Mouse (Mus musculus) yolk sac, embryonic 10.5 days (tissue): ENCODE data around the gene Rnf103.
"Not testable (repeated sequence)": the region's sequence is repeated elsewhere in the genome, so short reads cannot be mapped to it uniquely, and the experiment has no call there.

ENCODE experiments used
- DNase-seq: peaks from one replicate; pipeline ENCODE4 v3.0.0-alpha.2; 2017; ENCODE audit warnings: low spot score

Rnf103 gene

GRCm38 (mm10) chr6:71493675-71494340, at the start of gene Rnf103:
Gene Rnf103, plus strand, starts transcription at chr6:71493894.
- DNase-seq = peak; percentile 99

DNA sequence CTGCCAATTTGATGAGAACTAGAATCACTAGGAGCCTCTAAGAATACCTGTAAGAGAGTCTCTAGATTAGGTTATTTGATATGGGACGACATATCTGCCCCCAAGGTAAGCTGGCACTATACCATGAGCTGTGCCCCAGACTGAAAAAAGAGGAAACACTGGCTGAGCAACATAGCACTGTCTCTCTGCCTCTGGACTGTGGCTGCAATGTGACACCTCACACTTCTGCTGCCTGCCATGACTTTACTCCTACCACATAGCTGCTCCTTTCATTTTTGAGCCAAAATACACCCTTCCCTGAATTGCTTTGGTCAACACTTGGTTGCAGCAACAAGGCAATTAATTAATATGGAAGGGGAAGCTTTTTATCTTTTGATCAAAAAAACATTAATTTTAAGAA, 48.9 kb upstream of the Rnf103 start:
- DNase-seq = no peak

DNA sequence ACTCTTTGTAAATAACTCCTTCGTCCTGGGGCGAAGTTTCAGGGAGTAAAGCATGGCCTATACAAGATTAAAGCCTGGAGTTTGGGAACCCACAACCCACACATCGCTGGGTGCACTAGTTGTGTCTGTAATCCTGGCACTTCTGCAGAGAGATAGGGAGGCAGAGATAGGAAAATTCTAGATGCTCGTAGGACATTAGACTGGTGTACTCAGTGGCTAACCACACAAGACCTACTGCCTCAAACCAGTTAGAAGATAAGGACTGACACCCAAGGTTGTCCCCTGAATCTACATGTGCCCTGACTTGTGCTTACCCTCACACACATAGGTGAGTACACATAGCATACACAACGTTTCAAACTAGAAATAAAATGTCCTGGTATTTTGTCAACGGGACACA, 48.1 kb upstream of the Rnf103 start:
- no peak for DNase-seq

DNA sequence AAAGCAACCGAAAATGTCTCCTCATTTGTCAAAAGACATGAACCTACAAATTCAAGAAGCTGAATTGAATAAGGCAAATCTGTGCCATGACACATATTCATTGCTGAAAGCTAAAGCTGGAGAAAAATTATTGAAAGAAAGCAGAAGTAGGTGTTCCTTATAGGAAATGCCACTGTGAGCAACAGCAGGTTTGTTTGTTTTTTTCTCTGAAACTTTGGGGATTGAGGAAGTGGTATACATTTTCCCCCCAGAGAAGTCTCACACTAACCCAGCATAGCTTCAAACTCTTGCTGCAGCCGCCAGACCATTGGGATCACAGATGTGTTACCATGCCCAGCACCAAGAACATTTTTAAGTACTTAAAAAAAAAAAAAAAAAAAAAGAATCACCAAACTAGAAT, 40.9 kb upstream of the Rnf103 start:
- DNase-seq = no peak

DNA sequence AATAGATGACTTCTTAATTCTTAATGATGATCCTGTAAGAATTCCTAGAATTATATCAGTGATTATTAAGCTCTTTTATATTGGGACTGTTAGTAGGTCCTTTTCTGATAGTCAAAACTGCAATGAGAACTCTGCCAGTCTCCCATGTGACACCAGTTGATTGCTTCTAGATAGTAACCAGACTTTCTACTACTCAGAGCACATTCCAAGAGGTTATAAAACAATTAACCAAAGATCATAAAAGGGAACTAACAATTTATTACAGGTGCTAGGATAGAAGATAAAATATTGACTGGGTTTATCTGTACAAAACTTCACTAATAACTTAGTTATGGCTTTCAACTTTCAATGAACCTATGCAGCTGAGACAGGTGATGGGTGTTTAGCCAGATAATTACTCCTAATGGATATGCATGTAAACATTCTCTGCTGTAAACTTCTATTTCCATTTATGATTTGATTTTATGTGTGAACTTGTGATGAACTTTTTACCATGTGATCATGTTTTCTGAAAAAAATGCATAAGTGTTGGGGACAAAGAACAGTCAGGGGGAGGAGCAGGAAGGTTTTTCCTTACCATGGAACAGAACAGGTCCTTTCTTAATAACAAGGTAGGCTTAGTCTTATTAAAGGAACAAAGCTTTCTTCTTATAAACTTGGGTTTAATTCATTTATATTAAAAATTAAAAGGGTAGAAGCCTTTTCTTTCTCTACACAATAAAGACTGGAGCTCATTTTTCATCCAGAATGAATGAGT, 39.5 kb upstream of the Rnf103 start:
- not testable (repeated sequence) for DNase-seq

DNA sequence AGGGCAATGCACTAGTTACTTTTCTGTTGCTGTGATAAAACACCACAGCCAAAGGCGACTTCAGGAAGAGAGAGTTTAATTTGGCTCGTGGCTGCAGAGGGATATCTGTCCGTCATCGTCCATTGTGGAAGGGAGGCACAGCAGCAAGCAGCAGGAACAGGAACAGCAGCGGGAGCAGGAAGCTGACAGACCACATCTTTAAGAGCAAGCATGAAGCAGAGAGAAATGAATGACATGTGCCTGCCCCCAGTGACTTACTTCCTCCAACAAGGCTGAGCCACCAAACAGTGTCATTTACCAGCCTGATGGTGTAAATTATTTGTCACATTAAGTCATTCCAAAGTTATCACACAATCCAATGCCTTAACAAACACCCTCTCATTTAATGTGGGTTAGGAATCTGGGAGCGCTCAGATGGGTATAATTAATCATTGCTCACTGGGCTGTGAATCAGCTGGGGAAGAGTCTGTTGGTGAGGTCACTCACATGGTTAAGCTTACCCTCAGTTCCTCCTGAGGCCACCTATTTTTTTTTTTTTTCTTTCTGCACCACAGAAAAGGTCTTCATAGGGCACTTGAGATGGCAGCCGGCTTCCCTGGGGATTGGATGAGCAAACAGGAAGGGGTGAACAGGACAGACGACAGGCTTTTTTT, 35.6 kb upstream of the Rnf103 start:
- no peak for DNase-seq

DNA sequence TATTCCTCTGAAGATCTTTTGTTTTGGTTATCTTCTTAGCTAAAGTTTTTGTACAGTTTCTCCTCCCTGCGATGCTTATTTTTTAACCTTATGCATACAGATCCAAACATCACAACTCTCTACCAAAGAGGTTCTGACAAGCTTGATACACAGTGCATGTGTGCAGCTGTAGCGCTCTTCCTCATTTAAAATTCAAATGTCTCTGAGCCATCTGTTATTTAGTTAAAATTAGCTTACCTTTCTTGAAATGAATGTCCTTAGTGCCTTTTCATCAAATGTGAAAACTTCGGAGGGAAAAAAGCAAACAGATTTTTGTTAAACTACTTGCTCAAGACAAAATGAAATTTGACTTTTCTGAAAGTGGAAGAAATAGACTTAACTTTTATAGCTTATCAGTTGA, 28.5 kb upstream of the Rnf103 start:
- no peak for DNase-seq

DNA sequence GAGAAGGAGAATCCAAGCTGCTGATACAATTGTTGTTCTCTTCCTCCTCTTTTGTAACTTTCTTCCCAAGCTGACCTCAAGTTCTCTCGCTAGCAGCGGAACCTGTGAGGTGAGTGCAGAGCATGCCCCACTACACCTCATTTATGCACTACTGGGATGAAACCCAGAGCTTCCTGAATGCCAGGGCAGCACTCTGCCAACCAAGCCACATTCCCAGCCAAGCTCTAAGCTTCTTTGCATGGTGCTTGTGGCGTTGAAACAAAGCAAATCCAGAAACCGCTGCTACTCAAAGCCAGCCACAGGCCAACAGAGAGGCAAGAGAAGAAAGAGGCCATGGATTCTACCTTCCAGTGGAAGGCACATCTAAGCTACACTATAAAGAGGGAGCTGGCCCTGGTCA, 25.9 kb upstream of the Rnf103 start:
- no peak for DNase-seq

DNA sequence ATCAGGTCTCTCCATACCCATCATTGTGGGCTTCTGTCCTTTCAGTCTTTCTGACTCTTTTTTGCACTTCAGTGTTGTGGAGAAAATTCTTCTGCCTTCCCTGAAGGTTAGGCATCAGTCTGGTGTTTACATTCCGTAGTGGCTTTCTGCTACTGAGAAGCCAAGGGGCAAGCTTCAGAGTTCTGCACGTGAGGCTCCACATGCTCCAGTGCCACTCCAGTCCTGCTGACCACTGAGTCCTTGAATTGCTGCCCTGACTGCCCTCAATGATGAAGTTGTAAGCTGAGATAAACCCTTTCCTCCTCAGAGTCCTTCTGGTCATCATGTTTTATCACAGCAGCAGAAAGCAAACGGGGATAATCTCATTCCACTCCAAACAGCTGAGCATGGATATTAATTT, 24.4 kb upstream of the Rnf103 start:
- peak; percentile 31 for DNase-seq

GRCm38 (mm10) chr6:71471830-71472520, 21.7 kb upstream of the Rnf103 start:
- DNase-seq = no peak

DNA sequence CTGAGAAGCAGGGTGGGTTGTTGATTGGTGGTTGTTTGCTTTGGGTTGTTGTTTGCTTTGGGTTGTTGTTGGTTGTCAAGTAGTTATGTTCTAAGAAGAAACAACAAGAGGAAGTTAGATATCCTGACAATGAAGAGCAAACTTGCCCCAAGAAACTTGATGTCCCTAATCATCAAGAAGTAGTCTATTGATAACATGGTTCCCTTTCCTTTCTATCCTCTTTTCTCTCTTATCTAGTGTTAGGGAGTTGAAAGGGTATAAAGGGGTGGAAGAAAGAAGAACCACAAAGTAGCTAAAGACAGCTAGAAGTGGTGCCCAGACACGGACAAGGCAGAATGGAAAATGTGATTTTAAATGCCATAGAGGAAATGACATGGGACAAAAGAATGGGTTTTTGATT, 20.9 kb upstream of the Rnf103 start:
- no peak for DNase-seq

GRCm38 (mm10) chr6:71475604-71476003, 18.1 kb upstream of the Rnf103 start:
- peak; percentile 25 for DNase-seq

DNA sequence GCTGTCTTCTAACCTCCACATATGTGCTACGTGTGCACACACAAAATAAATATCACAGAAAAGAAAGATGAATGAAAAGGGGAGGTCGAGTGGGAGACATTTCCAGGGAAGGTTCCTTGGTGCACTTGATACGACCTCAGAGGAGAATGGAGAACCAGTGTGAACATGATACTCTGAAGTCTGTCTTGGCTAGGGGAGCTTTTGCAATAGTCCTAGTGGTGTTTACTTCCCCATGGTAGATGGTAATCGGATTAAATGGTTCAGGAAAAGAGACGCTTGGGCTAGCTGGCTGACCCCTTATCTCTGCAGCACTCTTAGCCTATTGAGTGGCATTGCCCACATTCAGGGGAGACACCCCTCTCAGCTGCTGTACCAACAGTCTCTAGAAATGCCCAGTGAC, 16.9 kb upstream of the Rnf103 start:
- no peak for DNase-seq

- DNase-seq = not testable (repeated sequence)
Observed at GRCm38 (mm10) chr6:71478816-71479568, 14.7 kb upstream of the Rnf103 start.

GRCm38 (mm10) chr6:71479588-71479987, 14.1 kb upstream of the Rnf103 start:
- not testable (repeated sequence) for DNase-seq

DNA sequence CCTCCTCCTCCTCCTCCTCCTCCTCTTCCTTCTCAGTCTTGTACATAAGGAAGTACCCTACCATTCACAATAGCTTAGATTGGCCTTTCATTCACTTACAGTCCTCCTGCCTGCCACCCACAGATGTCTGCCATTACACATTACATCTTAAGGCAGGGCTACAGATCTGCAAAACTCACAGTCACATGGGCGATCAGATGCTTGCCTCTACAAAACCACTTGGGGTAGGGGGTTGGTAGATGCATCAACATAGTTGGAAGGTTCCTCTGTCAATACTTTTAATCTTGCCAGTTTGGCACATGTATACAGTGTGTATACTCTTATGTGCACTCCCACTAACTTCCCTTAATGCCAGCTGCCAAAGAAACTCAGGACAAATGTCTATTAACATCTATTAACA, 13.6 kb upstream of the Rnf103 start:
- no peak for DNase-seq

- DNase-seq = no peak
Observed at GRCm38 (mm10) chr6:71481136-71481535, 12.6 kb upstream of the Rnf103 start.

DNA sequence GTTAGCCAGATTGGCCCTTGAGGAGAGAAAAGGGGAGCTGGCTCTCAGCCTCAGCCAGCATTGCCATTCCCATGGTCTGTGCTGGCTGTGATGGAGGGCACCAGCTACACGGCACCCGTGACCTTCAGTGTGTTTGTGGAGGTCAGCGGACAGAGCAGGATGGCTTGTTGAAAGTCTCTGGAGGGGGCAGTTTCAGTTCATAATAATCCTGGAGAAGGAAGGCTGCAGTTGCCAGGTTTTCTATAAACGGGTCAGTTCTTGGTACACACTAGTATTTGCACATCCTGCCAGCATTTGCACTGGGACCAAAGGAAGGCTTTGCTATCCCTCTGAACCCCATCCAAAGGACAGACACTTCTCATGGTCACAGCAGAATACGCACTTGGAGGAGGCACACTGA, 8.4 kb upstream of the Rnf103 start:
- no peak for DNase-seq

- no peak for DNase-seq
Observed at GRCm38 (mm10) chr6:71486226-71486625, 7.5 kb upstream of the Rnf103 start.

DNA sequence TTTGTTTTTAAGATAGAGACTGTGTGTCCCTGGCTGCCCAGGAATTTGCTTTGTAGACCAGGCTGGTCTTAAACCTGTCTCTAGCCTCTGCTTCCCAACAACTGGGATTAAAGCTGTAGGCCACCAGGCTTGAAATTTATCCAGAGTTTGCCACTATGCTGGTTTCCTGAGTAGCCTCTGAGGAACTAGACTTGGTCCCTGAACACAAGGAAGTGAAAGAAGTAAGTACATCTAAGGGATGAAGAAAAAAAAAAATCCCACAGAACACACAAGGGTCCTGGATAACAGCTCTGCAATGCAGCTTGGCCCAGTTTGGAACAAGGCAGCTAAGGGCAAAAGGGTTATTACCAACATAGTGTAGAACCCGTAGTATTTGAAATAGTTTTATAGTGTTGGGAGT, 6.8 kb upstream of the Rnf103 start:
- DNase-seq = no peak

- peak; percentile 74 for DNase-seq
Observed at GRCm38 (mm10) chr6:71487966-71488365, 5.7 kb upstream of the Rnf103 start.

DNA sequence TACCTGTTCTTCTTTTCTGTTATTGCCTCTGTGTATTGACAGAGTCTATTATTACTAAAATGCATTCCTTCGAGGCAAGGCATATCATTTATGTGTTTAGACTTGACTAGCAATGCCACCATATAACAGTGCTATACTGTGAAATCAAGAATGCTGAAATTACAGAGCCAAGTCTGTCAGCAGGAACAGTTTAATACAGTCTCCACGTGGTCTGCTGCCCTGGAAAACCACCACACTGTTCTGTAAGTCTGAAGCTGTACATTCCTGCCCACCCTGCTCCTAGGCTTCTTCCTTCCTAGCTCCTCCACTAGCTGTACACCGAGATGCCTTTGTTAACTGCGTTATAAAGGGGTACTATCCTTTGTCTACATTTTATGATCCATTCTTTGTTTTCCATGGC, 1.6 kb upstream of the Rnf103 start:
- no peak for DNase-seq
